Mouse (Mus musculus) layer of hippocampus, adult 2 months (tissue): ENCODE data around the gene Mark4. TPM values are rescaled to one million over a fixed set of nuclear protein-coding genes. Genes with fewer than 3 reads are reported as not detected.

Experiments
- DNase-seq, 2 experiments: peaks; one replicate each; pipeline ENCODE4 v3.0.0; 2022; ENCODE audit warnings: low spot score in 2 of 2
- H3K27ac ChIP-seq: fragments of 200-600 bp; 2 replicates; pipeline ENCODE4 v1.8.1; 2022
- H3K4me3 ChIP-seq: fragments of 200-600 bp; 2 replicates; pipeline ENCODE4 v1.8.1; 2022; ENCODE audit warnings: mild to moderate bottlenecking
- CTCF ChIP-seq: fragments of 200-600 bp; conservative IDR thresholded peaks from 2 replicates; pipeline ENCODE4 v1.8.1; 2022; ENCODE audit warnings: antibody characterized with exemption, mild to moderate bottlenecking, moderate library complexity
- microRNA-seq, 2 experiments: library from miRNA; unstranded; fragments of <30 nt; microRNA quantifications; one replicate each; pipeline ENCODE4 v1.2.0; 2021
- total RNA-seq, 2 experiments: library from RNA; stranded (reverse); gene quantifications; 2 replicates each; pipeline ENCODE4 v1.2.3; 2021

Gene Mark4
- total RNA-seq, 2 experiments from 2014 or later, result 92.9 to 99.6 TPM

GRCm38 (mm10) chr7:19394484-19394883 lies 64.1 kb downstream of the Mark4 start:
- no peak overlapping the region for H3K27ac ChIP-seq
- no peak for DNase-seq
- no peak overlapping the region for H3K4me3 ChIP-seq
- no peak for TF ChIP-seq CTCF

GRCm38 (mm10) chr7:19388699-19389413 lies 69.8 kb downstream of the Mark4 start:
- DNase-seq, result no peak
- Histone ChIP-seq H3K4me3 (no peak overlapping the region), H3K27ac (peak overlapping the region; percentile 83)
- no peak for TF ChIP-seq CTCF

DNA sequence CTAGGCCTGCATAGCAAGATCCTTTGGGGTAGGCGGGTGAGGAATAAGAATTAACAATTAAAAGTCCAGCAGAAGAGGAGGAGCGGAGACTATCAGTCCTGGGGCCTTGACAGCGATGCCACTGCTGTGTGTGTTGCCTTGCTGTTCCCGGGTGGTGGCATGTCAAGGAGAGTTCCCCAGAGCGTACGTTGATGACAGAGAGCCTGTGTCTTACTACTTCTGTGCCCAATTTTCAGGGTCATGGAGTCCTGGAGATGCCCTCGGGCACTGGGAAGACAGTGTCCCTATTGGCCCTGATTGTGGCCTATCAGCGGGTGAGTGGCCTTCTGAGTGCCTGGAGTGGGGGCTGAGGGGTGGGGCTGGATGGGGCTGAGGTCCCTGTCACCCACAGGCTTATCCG lies 74.9 kb downstream of the Mark4 start:
- no peak for DNase-seq
- Histone ChIP-seq H3K27ac (no peak overlapping the region), H3K4me3 (no peak overlapping the region)
- TF ChIP-seq CTCF, result no peak

- Histone ChIP-seq H3K4me3 (peak overlapping the region; percentile 96), H3K27ac (peak overlapping the region; percentile 69)
- no peak for DNase-seq
- peak; percentile 44 for TF ChIP-seq CTCF
Measured at GRCm38 (mm10) chr7:19382166-19382541, 76.5 kb downstream of the Mark4 start.

DNA sequence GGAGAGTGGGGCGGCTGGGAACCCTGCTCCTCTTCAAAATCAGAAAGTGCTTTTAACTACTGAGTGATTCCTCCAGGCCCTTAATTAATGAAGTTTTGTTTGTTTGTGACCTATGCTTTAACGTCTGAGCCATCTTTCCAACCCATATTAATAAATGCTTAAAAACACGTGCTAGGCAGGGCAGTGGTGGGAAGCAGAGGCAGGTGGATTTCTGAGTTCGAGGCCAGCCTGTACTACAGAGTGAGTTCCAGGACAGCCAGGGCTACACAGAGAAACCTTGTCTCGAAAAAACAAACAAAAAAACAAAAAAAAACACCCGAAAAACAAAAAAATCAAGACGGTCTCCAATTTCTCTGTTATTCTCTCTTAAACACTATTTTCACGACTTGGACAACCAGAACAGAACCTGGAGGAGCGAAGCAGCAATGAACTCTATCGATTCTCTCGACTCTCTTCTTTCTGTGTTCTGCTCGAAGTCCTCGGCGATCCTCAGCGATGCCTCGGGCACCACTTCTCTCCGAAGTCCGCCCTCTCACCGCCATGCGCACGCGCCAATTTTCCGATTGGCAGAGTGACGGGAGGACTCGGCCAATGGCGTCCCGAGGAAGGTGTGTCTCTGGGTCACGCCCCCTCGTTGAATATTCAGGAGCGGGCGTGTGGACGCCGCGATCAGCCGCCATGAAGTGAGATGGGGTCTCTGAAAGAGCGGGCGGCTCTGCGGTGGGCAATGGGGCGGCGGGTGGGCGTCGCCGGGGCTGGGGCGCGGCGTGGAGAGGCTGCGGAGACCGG lies 77.0 kb downstream of the Mark4 start, which contains the start of gene Ercc2:
Gene Ercc2, plus strand, starts transcription at position 634 of the 789 bp plus-strand sequence.
- TF ChIP-seq CTCF, result no peak
- peak; percentile 99 for DNase-seq
- H3K4me3 ChIP-seq, result peak within 1 kb of the TSS; percentile 96
- peak within 1 kb of the TSS; percentile 69 for H3K27ac ChIP-seq

DNA sequence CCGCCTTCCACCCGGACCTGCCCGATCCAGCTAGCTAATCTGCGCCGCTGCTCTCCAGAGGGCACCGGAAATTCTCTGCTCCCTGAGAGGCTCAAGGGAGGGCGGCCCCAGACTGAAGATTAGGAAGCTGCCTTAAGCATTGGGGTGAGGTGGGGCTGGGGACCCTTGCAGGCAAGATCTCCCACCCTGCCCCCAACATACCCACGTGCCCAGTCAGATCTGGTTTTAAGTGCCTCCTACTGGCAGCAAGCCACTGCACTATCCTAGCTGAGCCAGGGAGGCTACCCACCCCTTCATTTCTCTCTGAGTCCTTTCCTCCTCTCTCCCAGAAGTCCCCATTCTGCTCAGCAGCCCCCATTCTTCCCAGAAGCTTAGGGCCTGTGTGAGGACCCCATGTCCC lies 80.6 kb downstream of the Mark4 start:
- Histone ChIP-seq H3K4me3 (no peak overlapping the region), H3K27ac (no peak overlapping the region)
- no peak for TF ChIP-seq CTCF
- no peak for DNase-seq

- DNase-seq, result no peak
- TF ChIP-seq CTCF, result no peak
- H3K4me3 ChIP-seq, result no peak overlapping the region
- H3K27ac ChIP-seq, result no peak overlapping the region
Measured at GRCm38 (mm10) chr7:19376019-19376418, 82.6 kb downstream of the Mark4 start.

- no peak for TF ChIP-seq CTCF
- no peak for DNase-seq
- Histone ChIP-seq H3K27ac (no peak overlapping the region), H3K4me3 (no peak overlapping the region)
Measured at GRCm38 (mm10) chr7:19375368-19375767, 83.3 kb downstream of the Mark4 start.

Small RNAs within 50 kb of the gene (microRNA-seq; reads per million reads assigned to microRNA genes)
- gene Mir343, result 0 reads per million in 2 experiments

Other genes starting within 250 kb of the Mark4 start
- 1 to 10 TPM; 1.6 to 2.5 TPM for gene Gpr4, start 246.3 kb downstream of the Mark4 start, total RNA-seq
- 10 to 100 TPM; 37.4 to 38.7 TPM for gene Opa3, start 230.5 kb downstream of the Mark4 start, total RNA-seq
- 10 to 100 TPM; 15.7 to 17.1 TPM for gene Vasp, start 187.0 kb downstream of the Mark4 start, total RNA-seq
- gene Ppm1n, start 178.8 kb downstream of the Mark4 start, total RNA-seq, result not detected
- 10 to 100 TPM; 90.3 to 92.7 TPM for gene Rtn2, start 176.2 kb downstream of the Mark4 start, total RNA-seq
- gene Fosb, start 148.8 kb downstream of the Mark4 start, total RNA-seq, result 10 to 100 TPM; 12.8 to 14.1 TPM
- 10 to 100 TPM; 51.7 to 51.9 TPM for gene Ercc1, start 114.0 kb downstream of the Mark4 start, total RNA-seq
- gene Cd3eap, start 99.3 kb downstream of the Mark4 start, total RNA-seq, result 10 to 100 TPM; 18.1 to 19.5 TPM
- gene Ppp1r13l, start 99.1 kb downstream of the Mark4 start, total RNA-seq, result 1 to 10 TPM; 6.1 to 6.9 TPM
- gene Ercc2, start 76.8 kb downstream of the Mark4 start, total RNA-seq, result 10 to 100 TPM; 36.4 to 36.5 TPM
- 1 to 10 TPM; 3.2 to 3.5 TPM for gene Klc3, start 54.7 kb downstream of the Mark4 start, total RNA-seq
- not detected for gene Ckm, start 54.0 kb downstream of the Mark4 start, total RNA-seq
- under 1 TPM; 0.10 to 0.38 TPM for gene Exoc3l2, start 4.5 kb upstream of the Mark4 start, total RNA-seq
- 1 to 10 TPM; 6.0 to 6.9 TPM for gene Bloc1s3, start 49.5 kb upstream of the Mark4 start, total RNA-seq
- 10 to 100 TPM; 17.2 to 20.7 TPM for gene Trappc6a, start 49.6 kb upstream of the Mark4 start, total RNA-seq
- gene Nkpd1, start 59.0 kb upstream of the Mark4 start, total RNA-seq, result under 1 TPM; 0.38 to 0.71 TPM
- 100 to 1,000 TPM; 116 to 118 TPM for gene Ppp1r37, start 104.3 kb upstream of the Mark4 start, total RNA-seq
- gene Zfp296, start 118.5 kb upstream of the Mark4 start, total RNA-seq, result under 1 TPM; 0.81 to 0.95 TPM
- 10 to 100 TPM; 38.8 to 43.9 TPM for gene Gemin7, start 118.8 kb upstream of the Mark4 start, total RNA-seq
- gene Clasrp, start 145.7 kb upstream of the Mark4 start, total RNA-seq, result 100 to 1,000 TPM in 1 of 2 experiments, 10 to 100 TPM in 1; 95.4 to 112 TPM
- gene Relb, start 170.6 kb upstream of the Mark4 start, total RNA-seq, result 10 to 100 TPM in 1 of 2 experiments, 1 to 10 TPM in 1; 9.8 to 11.3 TPM
- gene Clptm1, start 206.2 kb upstream of the Mark4 start, total RNA-seq, result 100 to 1,000 TPM; 136 to 151 TPM
- not detected for gene Apoc2, start 219.1 kb upstream of the Mark4 start, total RNA-seq
- not detected for gene Gm44805, start 222.6 kb upstream of the Mark4 start, total RNA-seq
- gene Apoc4, start 222.7 kb upstream of the Mark4 start, total RNA-seq, result not detected
- gene Apoc1, start 233.8 kb upstream of the Mark4 start, total RNA-seq, result 1 to 10 TPM; 3.1 to 3.5 TPM
- 1,000 to 10,000 TPM; 2,242 to 2,264 TPM for gene Apoe, start 240.4 kb upstream of the Mark4 start, total RNA-seq